Mouse (Mus musculus): Measurements from ENCODE around the gene Hectd1. TPM values are rescaled to one million over a fixed set of nuclear protein-coding genes. Genes with fewer than 3 reads are reported as not detected.

Hectd1 gene
- polyA plus RNA-seq, 1 experiment = 34.3 TPM

GRCm38 (mm10) chr12:51694966-51695365 is 134.4 kb downstream of the Hectd1 start:
- TF ChIP-seq CTCF (IDR thresholded peaks at IDR 0.05; ENCODE audit: low read depth, low read length) (no peak), POLR2A (IDR thresholded peaks at IDR 0.05; ENCODE audit: borderline replicate concordance, low read depth, low read length) (no peak)
- peaks cover 15% of the 10 kb centered on the region for H3K4me1 ChIP-seq (ENCODE audit: control insufficient read depth, insufficient read depth, low read length)
- peak overlapping the region; percentile 8; the same call in 1 of the 2 replicates for H3K27ac ChIP-seq (ENCODE audit: insufficient read depth, low read depth, low read length)
- no peak overlapping the region for H3K4me3 ChIP-seq (ENCODE audit: insufficient read depth, low read length)

- peaks cover 17% of the 10 kb centered on the region for H3K4me1 ChIP-seq (ENCODE audit: control insufficient read depth, insufficient read depth, low read length)
- H3K4me3 ChIP-seq (ENCODE audit: insufficient read depth, low read length) = no peak overlapping the region
- no peak for TF ChIP-seq CTCF (IDR thresholded peaks at IDR 0.05; ENCODE audit: low read depth, low read length)
- TF ChIP-seq POLR2A (IDR thresholded peaks at IDR 0.05; ENCODE audit: borderline replicate concordance, low read depth, low read length) = no peak
- peak overlapping the region; percentile 50 for H3K27ac ChIP-seq (ENCODE audit: insufficient read depth, low read depth, low read length)
Measured at GRCm38 (mm10) chr12:51694096-51694495, 135.2 kb downstream of the Hectd1 start.

Other genes with a start within 250 kb of the Hectd1 start
- not detected in 2 replicates for gene Coch, start 236.2 kb downstream of the Hectd1 start, polyA plus RNA-seq (2012; ENCODE audit: insufficient read depth, insufficient read length, missing spikeins)
- gene Ap4s1, start 138.5 kb downstream of the Hectd1 start, polyA plus RNA-seq (2012; ENCODE audit: insufficient read depth, insufficient read length, missing spikeins) = 24.9 and 27.6 TPM in 2 replicates
- gene Strn3, start 137.6 kb downstream of the Hectd1 start, polyA plus RNA-seq (2012; ENCODE audit: insufficient read depth, insufficient read length, missing spikeins) = 35.1 and 38.2 TPM in 2 replicates
- gene Heatr5a, start 141.8 kb upstream of the Hectd1 start, polyA plus RNA-seq (2012; ENCODE audit: insufficient read depth, insufficient read length, missing spikeins) = 37.9 and 41.6 TPM in 2 replicates
- gene Dtd2, start 177.0 kb upstream of the Hectd1 start, polyA plus RNA-seq (2012; ENCODE audit: insufficient read depth, insufficient read length, missing spikeins) = 8.9 and 9.4 TPM in 2 replicates
- not detected in 2 replicates for gene Gpr33, start 198.5 kb upstream of the Hectd1 start, polyA plus RNA-seq (2012; ENCODE audit: insufficient read depth, insufficient read length, missing spikeins)